ENCODE assay signal across 21 mouse cellular contexts in the genomic region with DNA sequence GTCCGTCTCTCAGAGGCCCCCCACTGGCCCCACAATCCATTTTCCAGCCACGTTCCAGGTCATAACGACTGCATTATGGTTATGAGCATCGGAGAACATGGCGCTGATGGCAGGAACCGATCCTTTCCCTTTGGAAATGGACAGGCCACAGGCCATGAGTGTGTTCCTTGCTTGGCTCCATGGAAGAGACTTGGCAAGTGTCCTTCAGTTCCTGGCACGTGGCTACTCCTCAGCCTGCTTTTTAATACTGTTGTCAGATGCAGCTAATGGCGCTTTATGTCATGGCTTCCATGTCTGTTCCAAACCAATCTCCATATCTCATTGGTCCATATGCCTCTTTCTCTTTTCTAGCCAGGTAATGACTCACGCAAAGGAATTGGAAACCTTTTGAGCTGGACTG. TPM values are rescaled to one million over a fixed set of nuclear protein-coding genes. Genes with fewer than 3 reads are reported as not detected.
DNase-seq lines count a peak whose midpoint lies in the region.
"Had no signal": no experiment of that assay in that cellular context is flagged by ENCODE, and none has a peak within 500 bp of the region (broad histone marks: within the 10 kb centered on the region; RNA-seq: fewer than 3 reads in every experiment).

No protein-coding gene starts in this region.

- no peaks in the 10 kb centered on the region for H3K4me1 ChIP-seq in heart, embryonic 10.5 days
- H3K4me1 ChIP-seq: embryonic facial prominence, embryonic 13.5 days; embryonic facial prominence, embryonic 15.5 days; forebrain, embryonic 10.5 days had no signal

- H3K4me3 ChIP-seq in heart, embryonic 10.5 days = no peak overlapping the region
- H3K4me3 ChIP-seq: embryonic facial prominence, embryonic 13.5 days; embryonic facial prominence, embryonic 15.5 days; erythroblast, embryonic 14.5 days; forebrain, embryonic 10.5 days; forebrain, embryonic 13.5 days had no signal

- WGBS in heart, embryonic 10.5 days = 93% methylated on average over 9 of the region's 9 CpGs

- H3K9me3 ChIP-seq in heart, embryonic 10.5 days = no peaks in the 10 kb centered on the region
- H3K9me3 ChIP-seq: embryonic facial prominence, embryonic 13.5 days had no signal

- no peaks in the 10 kb centered on the region for H3K27me3 ChIP-seq in heart, embryonic 10.5 days (ENCODE audit: insufficient read depth, poor library complexity, severe bottlenecking)
- H3K27me3 ChIP-seq: CH12.LX; embryonic facial prominence, embryonic 13.5 days; embryonic facial prominence, embryonic 15.5 days; forebrain, embryonic 13.5 days; Patski had no signal

- DNase-seq in cerebellum, postnatal 10 days = peak; percentile 68 to 82
- DNase-seq in cerebellum, postnatal 36 days = no peak
- peak; percentile 27 to 40 for DNase-seq in cerebellum, postnatal 25 days
- DNase-seq in cerebellum, adult 8-10 months = no peak
- peak; percentile 88 for DNase-seq in heart, adult 11 months
- no peak for DNase-seq in heart, embryonic 10.5 days (ENCODE audit: low spot score)
- DNase-seq in adipocyte (ENCODE audit: low spot score) = peak; percentile 21
- DNase-seq: adrenal gland, adult 2 months; adrenal gland, postnatal 10 days; adrenal gland, postnatal 25 days; B cell, adult 2 months had no signal

- peaks cover 16% of the 10 kb centered on the region; the same call in 1 of the 2 replicates for H3K36me3 ChIP-seq in heart, embryonic 10.5 days
- H3K36me3 ChIP-seq: embryonic facial prominence, embryonic 15.5 days; G1E had no signal

- no peak overlapping the region for H3K27ac ChIP-seq in heart, embryonic 10.5 days
- H3K27ac ChIP-seq: embryonic facial prominence, embryonic 13.5 days; embryonic facial prominence, embryonic 15.5 days; forebrain, embryonic 10.5 days; forebrain, embryonic 13.5 days had no signal

RNA-seq across cellular contexts. Expression of a gene that starts 24.9 kb away (rescaled TPM):
- 1.7 and 1.9 TPM in 2 replicates for polyA plus RNA-seq in heart, embryonic 10.5 days (2016; fragmentation: Nextera tagmentation; extraction: Ambion mirVana)
- polyA plus RNA-seq: activated CD4-positive, CD25-positive, alpha-beta regulatory T cell, adult 4 months; CD4-positive, CD25-positive, alpha-beta regulatory T cell, adult 4 months; erythroblast, embryonic 14.5 days; G1E had no signal

Comparison
In these comparisons a context has a peak if more than half of its experiments do, and no peak if none do; other contexts are left out.
1. DNase-seq: peak in cerebellum, postnatal 10 days (2 of 2), cerebellum, postnatal 25 days (2 of 2), heart, adult 11 months (single experiment) and adipocyte (single experiment); none in cerebellum, postnatal 36 days (0 of 2), cerebellum, adult 8-10 months (single experiment) and heart, embryonic 10.5 days (single experiment).